Mouse (Mus musculus) liver, adult (tissue): ENCODE results near the gene Dhodh.
A peak's percentile ranks its signal among the peaks of the same experiment; 100 is the strongest.

ENCODE experiments used
- GATA4 ChIP-seq: IDR thresholded peaks from 2 replicates; pipeline ENCODE4 v1.6.1; 2014; ENCODE audit warnings: mild to moderate bottlenecking, low read length; ENCODE audit not compliant: insufficient replicate concordance

Gene Dhodh

GRCm38 (mm10) chr8:109608271-109609152 lies at the start of gene Dhodh:
Dhodh (minus strand) TSS chr8:109608673.
- no peak; the same call in 1 of the 2 replicates for TF ChIP-seq GATA4

- TF ChIP-seq GATA4 = no peak
Measured at GRCm38 (mm10) chr8:109656860-109657259, 48.4 kb upstream of the Dhodh start.

GRCm38 (mm10) chr8:109650801-109651200 lies 42.3 kb upstream of the Dhodh start:
- no peak for TF ChIP-seq GATA4

- TF ChIP-seq GATA4 = no peak
Measured at GRCm38 (mm10) chr8:109648469-109648868, 40.0 kb upstream of the Dhodh start.

GRCm38 (mm10) chr8:109647331-109647730 lies 38.9 kb upstream of the Dhodh start:
- no peak for TF ChIP-seq GATA4

- no peak for TF ChIP-seq GATA4
Measured at GRCm38 (mm10) chr8:109641236-109641635, 32.8 kb upstream of the Dhodh start.

GRCm38 (mm10) chr8:109640410-109640809 lies 31.9 kb upstream of the Dhodh start:
- TF ChIP-seq GATA4 = no peak

- TF ChIP-seq GATA4 = no peak
Measured at GRCm38 (mm10) chr8:109638851-109639250, 30.4 kb upstream of the Dhodh start.

- TF ChIP-seq GATA4 = no peak
Measured at GRCm38 (mm10) chr8:109635146-109635545, 26.7 kb upstream of the Dhodh start.

GRCm38 (mm10) chr8:109632498-109632897 lies 24.0 kb upstream of the Dhodh start:
- no peak for TF ChIP-seq GATA4

GRCm38 (mm10) chr8:109628638-109629037 lies 20.2 kb upstream of the Dhodh start:
- no peak for TF ChIP-seq GATA4

GRCm38 (mm10) chr8:109615569-109615968 lies 7.1 kb upstream of the Dhodh start:
- no peak for TF ChIP-seq GATA4

GRCm38 (mm10) chr8:109614243-109615210 lies 6.1 kb upstream of the Dhodh start, which contains the start of gene Pkd1l3:
Pkd1l3 (plus strand) TSS chr8:109614517.
- peak; percentile 42; the same call in 1 of the 2 replicates for TF ChIP-seq GATA4

- 0 out of 2 replicates have a peak, but pooled peaks have one; percentile 17 for TF ChIP-seq GATA4
Measured at GRCm38 (mm10) chr8:109609153-109609502, 655 bp upstream of the Dhodh start.

GRCm38 (mm10) chr8:109607650-109608049 lies 823 bp downstream of the Dhodh start:
- TF ChIP-seq GATA4 = no peak
